Mouse (Mus musculus): ENCODE results near the gene B230307C23Rik.
A peak's percentile ranks its signal among the peaks of the same experiment; 100 is the strongest.

- TF ChIP-seq POLR2A (IDR thresholded peaks at IDR 0.05; ENCODE audit: borderline replicate concordance, insufficient read depth, low read length) (no peak), CTCF (IDR thresholded peaks at IDR 0.05; ENCODE audit: borderline replicate concordance, insufficient read depth, low read depth, low read length) (peak; percentile 5; the same call in 1 of the 2 replicates)
These were observed 25.7 kb downstream of the B230307C23Rik start for GRCm38 (mm10) chr16:98022657-98023345.

All from cerebellum, adult 2 months (tissue).